ENCODE assay signal across 18 mouse cellular contexts in the genomic region with DNA sequence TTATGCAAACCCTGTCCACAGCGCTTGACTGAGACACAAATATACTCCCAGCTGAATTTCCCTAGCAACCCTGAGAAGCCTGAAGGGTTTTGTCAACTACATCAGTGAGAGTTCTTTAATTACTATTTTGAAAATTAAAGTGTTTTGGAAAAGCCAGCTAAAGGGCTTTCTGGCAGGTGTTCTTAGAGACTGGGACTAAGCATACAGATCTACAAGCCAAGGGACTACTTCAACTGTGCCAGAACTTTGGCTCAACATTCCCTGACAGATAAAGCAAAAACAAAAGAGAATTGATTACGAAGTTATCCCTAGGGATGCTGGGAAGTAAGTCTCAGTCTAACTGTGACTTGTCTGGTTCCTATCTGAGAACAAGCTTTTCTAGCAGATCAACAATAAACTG.
A peak's percentile ranks its signal among the peaks of the same experiment; 100 is the strongest.
DNase-seq lines count a peak whose midpoint lies in the region; ATAC-seq and TF ChIP-seq lines count a peak whose summit lies in the region.
"Had no signal": no experiment of that assay in that cellular context is flagged by ENCODE, and none has a peak within 500 bp of the region (broad histone marks: within the 10 kb centered on the region; RNA-seq: fewer than 3 reads in every experiment).

No protein-coding gene starts in this region.

- H3K36me3 ChIP-seq in lung, postnatal 0 days (ENCODE audit: insufficient read depth, low read length), result no peaks in the 10 kb centered on the region
- H3K36me3 ChIP-seq: embryonic facial prominence, embryonic 10.5 days; heart, embryonic 15.5 days; hindbrain, embryonic 15.5 days had no signal

- H3K27me3 ChIP-seq in lung, postnatal 0 days (replicated peaks; ENCODE audit: insufficient read depth, low read length), result no peaks in the 10 kb centered on the region
- H3K27me3 ChIP-seq: CH12.LX; heart, embryonic 15.5 days; hindbrain, embryonic 15.5 days; Patski had no signal

- no peak for DNase-seq in gastrocnemius, adult 2 months
- no peak for DNase-seq in gastrocnemius, postnatal 4 days (ENCODE audit: low spot score in 2 of 2)
- DNase-seq in heart, adult 9 months (ENCODE audit: low spot score in 2 of 2), result peak; percentile 36 to 41
- DNase-seq in heart, postnatal 4 days, result no peak
- DNase-seq in lung, postnatal 0 days (ENCODE audit: low spot score), result no peak
- no peak for DNase-seq in lung, postnatal 10 days
- DNase-seq: adrenal gland, postnatal 14 days; cerebellum, adult 18-20 months; cerebellum, adult 9-11 months; cerebellum, postnatal 36 days; gastrocnemius, postnatal 25 days had no signal

- no peaks in the 10 kb centered on the region for H3K4me1 ChIP-seq in lung, postnatal 0 days (ENCODE audit: insufficient read depth, low read depth, low read length)
- H3K4me1 ChIP-seq: embryonic facial prominence, embryonic 10.5 days; heart, embryonic 15.5 days had no signal

- intact Hi-C loops in gastrocnemius, adult 2 months (cut with DNase I), result no loop called here

- peak overlapping the region; percentile 48 for H3K27ac ChIP-seq in gastrocnemius, adult 2 months
- H3K27ac ChIP-seq in lung, postnatal 0 days (ENCODE audit: low read length), result no peak overlapping the region; the same call in 1 of the 2 replicates
- H3K27ac ChIP-seq: embryonic facial prominence, embryonic 10.5 days; heart, embryonic 15.5 days; hindbrain, embryonic 15.5 days had no signal

- TF ChIP-seq CTCF in gastrocnemius, adult 2 months (IDR thresholded peaks at IDR 0.05), result no peak
- TF ChIP-seq CTCF in lung, postnatal 0 days (IDR thresholded peaks at IDR 0.05), result no peak

- H3K4me3 ChIP-seq in gastrocnemius, adult 2 months, result no peak overlapping the region; the same call in 1 of the 2 replicates
- no peak overlapping the region for H3K4me3 ChIP-seq in lung, postnatal 0 days (ENCODE audit: low read depth, low read length)
- H3K4me3 ChIP-seq: embryonic facial prominence, embryonic 10.5 days; heart, embryonic 15.5 days; hindbrain, embryonic 15.5 days had no signal

- H3K9ac ChIP-seq in lung, postnatal 0 days (replicated peaks; ENCODE audit: low read depth), result no peak overlapping the region
- H3K9ac ChIP-seq: heart, embryonic 15.5 days; hindbrain, embryonic 15.5 days had no signal

- 54% methylated on average over 2 of the region's 2 CpGs for WGBS in lung, postnatal 0 days

- peak; percentile 54; the same call in 1 of the 2 replicates for ATAC-seq in lung, postnatal 0 days
- ATAC-seq: forebrain, embryonic 16.5 days; intestine, embryonic 16.5 days; Patski had no signal

- no peak overlapping the region for H3K4me2 ChIP-seq in lung, postnatal 0 days (replicated peaks; ENCODE audit: low read depth, low read length)
- H3K4me2 ChIP-seq: heart, embryonic 15.5 days; hindbrain, embryonic 15.5 days had no signal

- no peak for TF ChIP-seq EP300 in lung, postnatal 0 days (IDR thresholded peaks at IDR 0.05)

- H3K9me3 ChIP-seq in lung, postnatal 0 days (ENCODE audit: low read length), result no peaks in the 10 kb centered on the region
- H3K9me3 ChIP-seq: embryonic facial prominence, embryonic 10.5 days; heart, embryonic 15.5 days; hindbrain, embryonic 15.5 days had no signal

Comparison
In these comparisons a context has a peak if more than half of its experiments do, and no peak if none do; other contexts are left out.
1. DNase-seq: peak in heart, adult 9 months (2 of 2); none in gastrocnemius, adult 2 months (single experiment), gastrocnemius, postnatal 4 days (0 of 2), heart, postnatal 4 days (single experiment), lung, postnatal 0 days (single experiment) and lung, postnatal 10 days (single experiment).